Mouse (Mus musculus): Measurements from ENCODE around the gene Phyhd1.

The Phyhd1 gene

GRCm38 (mm10) chr2:30256616-30257350, 9.2 kb upstream of the Phyhd1 start:
- DNase-seq (ENCODE audit: low spot score in 2 of 2): peak in 1 of 2 experiments; percentile 24

GRCm38 (mm10) chr2:30257699-30258460, 8.1 kb upstream of the Phyhd1 start:
- DNase-seq (ENCODE audit: low spot score in 2 of 2): no peak

DNA sequence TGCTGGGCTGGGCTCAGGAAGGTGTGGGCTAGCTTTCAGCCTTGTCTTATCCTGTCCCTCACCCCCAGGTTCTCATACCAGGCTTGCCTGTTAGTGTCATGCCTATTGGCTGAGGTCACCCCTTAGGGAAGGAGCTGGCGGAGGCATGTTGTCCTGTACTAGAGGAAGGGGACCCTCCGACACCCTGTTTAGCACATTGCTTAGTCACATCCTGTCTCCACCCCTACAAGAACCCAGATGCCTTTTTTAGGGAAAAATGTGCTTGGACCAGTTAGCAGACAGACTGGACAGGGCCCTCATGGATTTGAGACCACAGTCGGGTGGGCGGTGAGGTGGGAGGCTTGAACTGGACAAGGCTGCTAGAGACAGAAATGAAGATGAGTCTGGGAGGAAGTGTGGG, 7.4 kb upstream of the Phyhd1 start:
- DNase-seq (ENCODE audit: low spot score in 2 of 2): no peak

DNA sequence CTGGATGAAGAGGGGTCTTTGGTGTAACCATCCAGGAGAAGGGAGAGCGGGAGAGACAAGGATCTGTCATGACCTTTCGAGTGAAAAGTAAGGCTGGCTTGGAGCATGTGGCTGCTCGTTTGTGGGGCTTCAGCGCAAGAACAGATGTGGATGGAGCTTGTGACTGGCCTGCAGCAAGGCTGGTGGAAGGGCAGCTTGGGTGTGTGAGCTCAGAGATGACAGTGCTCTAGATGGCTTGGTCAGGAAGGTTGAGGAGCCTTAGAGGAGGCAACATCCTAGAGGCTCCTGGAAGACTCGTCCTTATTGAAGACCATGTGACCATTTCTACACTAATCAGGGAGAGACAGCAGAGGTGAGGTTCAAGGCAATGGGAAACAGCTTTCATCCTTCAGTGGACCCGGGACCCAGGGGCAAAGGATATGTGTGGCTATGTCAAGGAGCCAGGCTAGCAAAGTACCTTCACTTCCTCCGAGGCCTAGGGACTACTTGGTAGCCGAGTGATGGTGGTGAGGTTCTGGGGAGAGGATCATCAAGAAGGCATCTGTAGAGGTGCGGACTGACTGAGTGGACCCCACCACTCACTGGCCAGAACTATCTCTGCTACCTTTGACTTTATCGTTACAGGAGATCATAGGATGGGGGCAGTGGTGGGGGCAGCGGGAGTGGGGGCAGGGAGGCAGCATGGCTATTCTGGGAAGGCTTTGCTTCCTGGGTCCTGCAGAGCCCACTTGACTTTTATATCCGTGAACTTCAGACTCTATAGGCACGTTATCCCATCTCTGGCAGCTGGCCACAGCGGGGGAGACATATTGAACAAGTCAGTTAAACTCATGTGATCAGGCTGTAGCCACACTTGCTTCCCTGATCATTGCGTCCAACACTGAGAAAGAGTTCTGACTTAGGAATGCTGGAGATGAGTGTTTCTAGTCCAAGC, 6.6 kb upstream of the Phyhd1 start:
- DNase-seq (ENCODE audit: low spot score in 2 of 2): no peak

DNA sequence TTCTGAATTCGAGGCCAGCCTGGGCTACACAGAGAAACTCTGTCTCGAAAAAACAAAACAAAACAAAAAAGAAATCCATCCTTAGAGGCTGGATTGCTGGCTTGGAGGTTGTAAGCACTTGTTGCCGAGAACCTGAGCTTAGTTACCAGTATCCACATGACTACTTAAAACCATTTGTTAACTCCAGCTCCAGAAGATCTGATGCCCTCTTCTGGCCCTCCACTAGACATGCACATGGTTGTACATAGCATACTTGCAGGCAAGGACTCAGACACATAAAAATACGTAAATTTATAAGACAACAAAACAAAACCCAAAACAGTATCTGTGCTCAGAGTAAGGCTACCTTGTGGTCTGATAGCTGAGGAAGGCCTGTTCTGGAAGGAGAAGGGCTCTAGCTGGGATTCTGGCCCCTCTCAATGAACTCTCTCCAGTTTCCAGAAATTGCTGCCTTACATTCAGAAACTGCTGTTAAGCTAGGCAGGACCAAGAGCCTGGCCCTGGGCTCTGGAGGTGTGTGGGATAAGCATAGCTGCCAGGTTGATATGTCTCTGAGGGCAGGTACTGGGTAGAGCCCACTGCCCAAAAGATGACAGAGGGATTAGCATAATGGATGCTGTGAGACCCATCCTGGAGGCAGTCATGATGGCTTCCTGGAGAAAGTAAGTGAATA, 4.8 kb upstream of the Phyhd1 start:
- no peak for DNase-seq (ENCODE audit: low spot score in 2 of 2)

GRCm38 (mm10) chr2:30261921-30262839, 3.8 kb upstream of the Phyhd1 start:
- no peak for DNase-seq (ENCODE audit: low spot score in 2 of 2)

DNA sequence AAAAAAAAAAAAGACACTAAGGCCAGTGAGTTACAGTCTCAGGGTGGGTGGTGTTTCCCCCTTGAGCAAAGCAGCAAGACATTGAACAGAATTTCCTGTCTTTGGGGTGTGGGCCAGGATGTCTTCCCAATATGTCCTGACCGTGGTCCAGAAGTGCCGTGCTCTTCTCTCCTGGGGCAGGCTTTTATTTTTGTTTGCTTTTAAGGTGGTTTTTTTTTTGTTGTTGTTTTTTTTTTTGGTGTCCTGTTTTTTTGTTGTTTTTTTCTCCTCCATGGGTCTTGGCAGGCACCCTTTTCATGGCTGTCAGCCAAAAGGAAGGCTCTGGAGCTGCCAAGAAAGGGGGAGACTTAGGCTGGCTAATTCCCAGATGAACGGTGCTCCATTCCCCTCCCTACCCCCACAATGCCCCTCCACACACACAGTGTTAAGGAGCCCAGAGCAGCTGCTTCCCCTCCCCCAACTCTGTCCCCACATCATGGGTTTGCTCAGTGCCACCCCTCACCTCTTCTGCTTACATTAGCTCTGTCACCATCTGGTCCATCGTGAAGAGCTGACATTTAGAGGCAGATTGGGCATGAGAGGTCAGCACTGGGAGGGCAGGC, 3.1 kb upstream of the Phyhd1 start:
- peak; percentile 82 to 86 for DNase-seq (ENCODE audit: low spot score in 2 of 2)

GRCm38 (mm10) chr2:30263811-30264210, 2.2 kb upstream of the Phyhd1 start:
- DNase-seq (ENCODE audit: low spot score in 2 of 2): no peak

DNA sequence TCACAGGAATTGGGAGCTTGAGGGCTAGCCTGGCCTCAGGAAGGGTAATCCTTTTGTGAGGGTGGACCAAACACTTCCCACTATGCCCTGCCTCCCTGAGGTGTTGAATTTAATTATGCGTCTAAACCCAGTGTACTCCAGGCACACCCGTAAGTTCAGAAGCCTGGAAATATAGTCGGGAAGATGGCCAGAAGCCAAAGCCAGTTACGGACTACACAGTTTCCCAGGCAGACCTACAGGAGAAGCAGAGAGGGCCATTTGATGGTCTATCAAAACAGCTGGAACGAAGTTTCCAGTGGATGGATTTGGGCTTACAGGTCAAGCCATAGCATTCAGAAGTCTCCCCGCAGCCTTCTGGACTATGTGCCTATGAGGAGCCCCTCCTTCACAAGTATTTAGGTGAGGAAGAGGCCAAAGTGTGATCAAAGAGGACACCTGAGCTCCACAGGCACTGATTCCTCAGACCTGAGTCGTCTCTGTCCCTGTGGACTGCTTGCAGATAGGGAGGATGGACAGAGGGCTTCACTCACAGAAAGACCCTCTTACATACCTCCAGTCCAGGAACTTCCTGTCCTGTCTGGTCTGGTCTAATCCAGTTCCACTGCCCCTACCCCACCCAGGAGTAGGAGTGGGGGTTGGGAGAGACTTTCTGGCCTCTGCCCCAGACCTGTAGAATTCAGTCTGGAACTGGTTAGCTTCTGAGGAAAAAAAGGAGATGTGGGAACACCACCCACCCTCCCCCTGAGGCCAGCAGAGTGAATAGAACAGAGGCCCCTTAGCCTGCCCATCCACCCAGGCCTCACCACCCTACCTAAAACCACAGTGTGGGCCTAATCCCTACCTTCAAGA, 1.1 kb upstream of the Phyhd1 start:
- no peak for DNase-seq (ENCODE audit: low spot score in 2 of 2)

- DNase-seq (ENCODE audit: low spot score in 2 of 2): peak in 1 of 2 experiments; percentile 50
Observed at GRCm38 (mm10) chr2:30266392-30266941, 464 bp downstream of the Phyhd1 start.

- no peak for DNase-seq (ENCODE audit: low spot score in 2 of 2)
Observed at GRCm38 (mm10) chr2:30267466-30267865, 1.5 kb downstream of the Phyhd1 start.

GRCm38 (mm10) chr2:30268371-30268770, 2.4 kb downstream of the Phyhd1 start:
- no peak for DNase-seq (ENCODE audit: low spot score in 2 of 2)

DNA sequence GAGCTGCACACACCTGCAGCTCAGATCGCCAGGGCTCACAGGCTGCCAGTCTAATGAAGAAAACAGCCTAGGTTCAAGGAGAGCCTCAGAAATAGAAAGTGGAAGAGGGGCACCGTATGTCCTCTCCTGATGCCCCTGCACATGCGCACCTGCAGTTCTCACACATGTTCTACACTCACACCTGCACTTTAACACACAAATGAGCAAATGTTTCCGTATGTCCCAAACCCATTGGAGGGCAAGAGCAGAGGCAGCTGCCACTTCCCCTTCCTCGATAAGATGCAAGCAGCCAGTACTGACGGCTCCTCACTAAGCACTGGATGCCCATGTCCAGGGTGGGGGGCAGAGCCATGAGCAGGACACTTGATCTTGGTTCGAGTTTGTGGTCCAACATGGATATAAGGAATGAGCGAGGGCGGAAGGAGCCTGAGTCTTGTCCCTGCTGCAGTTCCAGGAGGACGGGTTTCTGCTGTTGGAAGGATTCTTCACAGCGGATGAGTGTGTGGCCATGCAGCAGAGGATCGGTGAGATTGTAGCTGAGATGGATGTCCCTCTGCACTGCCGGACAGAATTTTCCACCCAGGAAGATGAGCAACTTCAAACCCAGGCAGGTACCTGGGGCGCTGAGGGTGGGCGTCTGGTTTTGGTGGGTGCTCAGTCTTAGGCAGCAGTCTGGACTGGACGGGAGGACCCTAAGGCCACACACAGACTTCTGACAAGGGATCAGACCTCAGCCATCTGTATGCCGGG, 3.4 kb downstream of the Phyhd1 start:
- DNase-seq (ENCODE audit: low spot score in 2 of 2): peak in 1 of 2 experiments; percentile 25

- peak; percentile 81 to 83 for DNase-seq (ENCODE audit: low spot score in 2 of 2)
Observed at GRCm38 (mm10) chr2:30270134-30270533, 4.1 kb downstream of the Phyhd1 start.

DNA sequence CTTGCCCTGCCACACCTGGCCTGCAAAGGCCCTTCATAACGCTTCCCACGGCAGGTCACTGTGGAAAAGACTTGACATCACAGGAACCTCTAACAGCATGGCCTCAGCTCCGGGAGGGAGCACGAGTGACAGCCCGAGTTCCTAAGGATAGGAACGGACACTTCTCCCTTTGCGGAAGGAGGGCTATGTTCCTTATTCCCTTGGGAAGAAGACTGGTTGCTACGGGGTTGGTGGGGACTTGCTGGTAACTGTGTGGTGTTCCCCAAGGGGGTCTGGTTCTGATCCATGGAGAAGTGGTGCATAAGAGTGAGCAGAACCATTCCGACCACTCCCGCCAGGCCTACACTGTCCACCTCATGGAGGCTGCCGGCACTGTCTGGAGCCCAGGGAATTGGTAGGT, 14.7 kb downstream of the Phyhd1 start, which contains the start of gene Gm28038:
TSS of gene Gm28038 (plus strand) at position 301 of the 400 bp plus-strand sequence.
- no peak for DNase-seq (ENCODE audit: low spot score in 2 of 2)

DNA sequence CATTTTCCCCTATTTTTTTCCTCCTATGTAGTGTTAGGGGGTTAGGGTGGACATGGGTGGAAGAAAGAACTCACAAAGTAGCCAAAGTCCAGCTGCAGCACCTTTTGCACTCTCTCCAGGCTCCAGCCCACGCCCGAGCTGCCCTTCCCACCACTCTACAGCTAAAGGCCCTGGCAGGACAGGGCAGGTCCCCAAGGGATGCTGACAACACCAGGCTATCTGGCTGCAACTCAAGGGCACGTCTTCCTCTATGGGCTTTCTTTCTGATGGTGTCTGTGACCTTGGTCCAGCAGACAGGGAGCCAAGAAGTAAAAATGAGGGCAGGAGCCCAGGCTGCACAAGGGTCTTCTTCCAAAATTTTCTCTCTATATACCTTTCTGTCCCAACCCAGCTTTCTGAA, 15.6 kb downstream of the Phyhd1 start:
- no peak for DNase-seq (ENCODE audit: low spot score in 2 of 2)

DNA sequence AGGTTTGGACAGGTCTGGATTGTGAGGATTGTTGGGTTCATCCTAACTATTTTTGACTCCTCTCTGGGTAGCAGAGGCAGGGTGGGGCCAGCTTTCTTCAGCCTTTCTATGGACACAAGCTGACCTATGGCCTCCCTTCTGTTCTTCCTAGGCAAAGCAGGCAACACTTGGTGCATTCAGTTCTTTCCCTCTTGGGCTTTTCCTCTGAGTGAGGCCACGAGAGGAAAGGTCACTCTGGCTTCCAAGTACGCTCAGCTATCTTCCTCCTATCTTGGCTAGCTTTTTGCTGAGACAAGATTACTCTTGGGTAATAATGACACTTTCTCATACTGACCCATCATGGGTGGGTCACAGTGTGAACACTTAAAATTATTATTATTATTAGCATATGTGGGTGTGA, 17.2 kb downstream of the Phyhd1 start:
- no peak for DNase-seq (ENCODE audit: low spot score in 2 of 2)

- DNase-seq (ENCODE audit: low spot score in 2 of 2): no peak
Observed at GRCm38 (mm10) chr2:30285004-30285403, 19.0 kb downstream of the Phyhd1 start.
